In genomic region chr5:148928382-148929115, GRCm38 (mm10) we compare ENCODE assay signal across 8 mouse cellular contexts. TPM values are rescaled to one million over a fixed set of nuclear protein-coding genes. Genes with fewer than 3 reads are reported as not detected.
A peak's percentile ranks its signal among the peaks of the same experiment; 100 is the strongest.
DNase-seq lines count a peak whose midpoint lies in the region; ATAC-seq and TF ChIP-seq lines count a peak whose summit lies in the region.

No protein-coding gene starts in this region.

- in situ Hi-C loops in Patski (cut with MboI; ENCODE audit: low pct_unique_long_range_greater_than_20kb), result no loop called here

- no peaks in the 10 kb centered on the region for H3K27me3 ChIP-seq in Patski
- H3K27me3 ChIP-seq in hindbrain, embryonic 12.5 days, result no peaks in the 10 kb centered on the region
- no peaks in the 10 kb centered on the region for H3K27me3 ChIP-seq in lung, postnatal 0 days (replicated peaks; ENCODE audit: insufficient read depth, low read length)

- H3K4me2 ChIP-seq in hindbrain, embryonic 12.5 days (replicated peaks), result peak overlapping the region; percentile 52
- peak overlapping the region; percentile 68 for H3K4me2 ChIP-seq in lung, postnatal 0 days (replicated peaks; ENCODE audit: low read depth, low read length)

- H3K9me3 ChIP-seq in hindbrain, embryonic 12.5 days (replicated peaks), result no peaks in the 10 kb centered on the region; the same call in 1 of the 2 replicates
- no peaks in the 10 kb centered on the region for H3K9me3 ChIP-seq in lung, postnatal 0 days (ENCODE audit: low read length)

- peaks cover 7% of the 10 kb centered on the region for H3K4me1 ChIP-seq in hindbrain, embryonic 12.5 days
- H3K4me1 ChIP-seq in lung, postnatal 0 days (ENCODE audit: insufficient read depth, low read depth, low read length), result no peaks in the 10 kb centered on the region; the same call in 1 of the 2 replicates

- H3K4me3 ChIP-seq in hindbrain, embryonic 12.5 days, result peak overlapping the region; percentile 70
- H3K4me3 ChIP-seq in lung, postnatal 0 days (ENCODE audit: low read depth, low read length), result peak overlapping the region; percentile 78

- WGBS in hindbrain, embryonic 12.5 days, result under 1% methylated on average over 64 of the region's 69 CpGs
- under 1% methylated on average over 55 of the region's 69 CpGs for WGBS in lung, postnatal 0 days

- POLR2A ChIA-PET in Patski (lab: Charles Lee), result interaction anchor here (0.6 to 2.0 kb wide), 7 partner anchors 10 to 1069 kb away, joined by 3 to 6 read pairs (median 4); no protein-coding TSS in a partner anchor

- ATAC-seq in Patski, result peak; percentile 95
- ATAC-seq in hindbrain, embryonic 12.5 days (ENCODE audit: low FRiP score), result peak; percentile 99
- ATAC-seq in lung, postnatal 0 days, result peak; percentile 99

- peak overlapping the region; percentile 97 for H3K27ac ChIP-seq in hindbrain, embryonic 12.5 days
- peak overlapping the region; percentile 90 for H3K27ac ChIP-seq in lung, postnatal 0 days (ENCODE audit: low read length)

- TF ChIP-seq CTCF in Patski (IDR thresholded peaks at IDR 0.05), result no peak
- TF ChIP-seq CTCF in lung, postnatal 0 days (IDR thresholded peaks at IDR 0.05), result peak; percentile 27; the same call in 1 of the 2 replicates

- no peak for TF ChIP-seq EP300 in lung, postnatal 0 days (IDR thresholded peaks at IDR 0.05)

- CTCF ChIA-PET in Patski (lab: Charles Lee), result interaction anchor here (0.6 to 1.9 kb wide), 8 partner anchors 11 to 68 kb away, joined by 3 to 8 read pairs (median 4); no protein-coding TSS in a partner anchor

- DNase-seq in Patski (ENCODE audit: low read depth, low spot score), result peak; percentile 83
- DNase-seq in cerebellum, postnatal 10 days, result peak; percentile 95 to 97
- DNase-seq in frontal cortex, postnatal 10 days (ENCODE audit: low spot score in 2 of 2), result peak; percentile 90 to 94
- DNase-seq in layer of hippocampus, postnatal 10 days (ENCODE audit: low spot score in 2 of 2), result peak; percentile 93 to 94
- DNase-seq in lung, postnatal 0 days (ENCODE audit: low spot score), result peak; percentile 98
- DNase-seq in ovary, postnatal 10 days (ENCODE audit: low spot score), result peak; percentile 89
- peak; percentile 90 for DNase-seq in thymus, postnatal 0 days (ENCODE audit: low spot score)

- peak overlapping the region; percentile 80 for H3K9ac ChIP-seq in hindbrain, embryonic 12.5 days
- H3K9ac ChIP-seq in lung, postnatal 0 days (replicated peaks; ENCODE audit: low read depth), result peak overlapping the region; percentile 76

- peaks cover 13% of the 10 kb centered on the region for H3K36me3 ChIP-seq in hindbrain, embryonic 12.5 days
- H3K36me3 ChIP-seq in lung, postnatal 0 days (ENCODE audit: insufficient read depth, low read length), result no peaks in the 10 kb centered on the region

RNA-seq across cellular contexts. Expression of gene Katnal1, which starts 0.6 kb away (rescaled TPM):
- polyA plus RNA-seq in Patski (2021), result 19.9 TPM
- 30.8 and 34.4 TPM in 2 replicates for polyA plus RNA-seq in hindbrain, embryonic 12.5 days (2016; fragmentation: Nextera tagmentation; extraction: Ambion mirVana)
- total RNA-seq in layer of hippocampus, postnatal 10 days (2021), result 10 to 100 TPM; 41.6 to 46.4 TPM
- 4.3 and 5.0 TPM in 2 replicates for polyA plus RNA-seq in lung, postnatal 0 days (2015; fragmentation: Nextera tagmentation; extraction: Ambion mirVana)
- polyA plus RNA-seq in thymus, postnatal 0 days (2015; fragmentation: Nextera tagmentation; extraction: Ambion mirVana), result 6.7 and 6.8 TPM in 2 replicates

Comparison
In these comparisons a context has a peak if more than half of its experiments do, and no peak if none do; other contexts are left out.
1. Peak in every context shown above with its lines: DNase-seq, ATAC-seq, H3K4me3 ChIP-seq and H3K27ac ChIP-seq.